Comparison of ENCODE assay signal across 8 mouse cellular contexts in genomic region chr11:86807001-86807477, GRCm38 (mm10). TPM values are rescaled to one million over a fixed set of nuclear protein-coding genes. Genes with fewer than 3 reads are reported as not detected.
DNase-seq lines count a peak whose midpoint lies in the region; ATAC-seq and TF ChIP-seq lines count a peak whose summit lies in the region.

No protein-coding gene starts in this region.

- TF ChIP-seq POLR2A in lung, adult 2 months (IDR thresholded peaks at IDR 0.05; ENCODE audit: borderline replicate concordance, extremely low read depth, low read depth, low read length), result no peak

- H3K4me3 ChIP-seq in brown adipose tissue, adult 24 weeks (ENCODE audit: insufficient read depth, low read depth, low read length), result peak overlapping the region; percentile 79
- peak overlapping the region; percentile 98 for H3K4me3 ChIP-seq in forebrain, embryonic 11.5 days (ENCODE audit: low read depth, low read length)
- peak overlapping the region; percentile 100 for H3K4me3 ChIP-seq in layer of hippocampus, adult 2 months
- H3K4me3 ChIP-seq in lung, adult 2 months (replicated peaks; ENCODE audit: extremely low read depth, low read depth, low read length), result peak overlapping the region; percentile 89
- peak overlapping the region; percentile 86 for H3K4me3 ChIP-seq in neural tube, embryonic 14.5 days (ENCODE audit: low read depth, low read length)

- H3K4me1 ChIP-seq in brown adipose tissue, adult 24 weeks (ENCODE audit: control insufficient read depth, insufficient read depth, insufficient read length, low read length), result no peaks in the 10 kb centered on the region
- H3K4me1 ChIP-seq in forebrain, embryonic 11.5 days (replicated peaks; ENCODE audit: control insufficient read depth, insufficient read depth, low read length), result peaks cover 2% of the 10 kb centered on the region; the same call in 1 of the 2 replicates
- H3K4me1 ChIP-seq in lung, adult 2 months (ENCODE audit: control insufficient read depth, insufficient read depth, low read length), result peaks cover 2% of the 10 kb centered on the region; the same call in 1 of the 2 replicates
- H3K4me1 ChIP-seq in neural tube, embryonic 14.5 days (ENCODE audit: control insufficient read depth, insufficient read depth, low read length), result peaks cover 9% of the 10 kb centered on the region

- no peaks in the 10 kb centered on the region for H3K9me3 ChIP-seq in forebrain, embryonic 11.5 days (ENCODE audit: control insufficient read depth, low read length)
- no peaks in the 10 kb centered on the region for H3K9me3 ChIP-seq in neural tube, embryonic 14.5 days (ENCODE audit: control insufficient read depth, low read length)

- peaks cover 3% of the 10 kb centered on the region; the same call in 1 of the 2 replicates for H3K36me3 ChIP-seq in forebrain, embryonic 11.5 days (ENCODE audit: control insufficient read depth, insufficient read depth, low read length)
- H3K36me3 ChIP-seq in neural tube, embryonic 14.5 days (ENCODE audit: control insufficient read depth, insufficient read depth, low read length), result peaks cover 13% of the 10 kb centered on the region; the same call in 1 of the 2 replicates

- peak overlapping the region; percentile 76 for H3K9ac ChIP-seq in forebrain, embryonic 11.5 days (ENCODE audit: low read length)
- peak overlapping the region; percentile 41 for H3K9ac ChIP-seq in neural tube, embryonic 14.5 days (replicated peaks; ENCODE audit: low read depth, low read length)

- peak; percentile 82 for ATAC-seq in forebrain, embryonic 11.5 days (replicated peaks; ENCODE audit: low FRiP score)
- peak; percentile 90 for ATAC-seq in neural tube, embryonic 14.5 days (ENCODE audit: low read depth)

- DNase-seq in MN1 (ENCODE audit: low spot score), result peak; percentile 74
- peak; percentile 81 for DNase-seq in forebrain, embryonic 11.5 days (ENCODE audit: low spot score)
- peak; percentile 40 for DNase-seq in heart, postnatal 4 days
- DNase-seq in layer of hippocampus, adult 2 months (ENCODE audit: low spot score in 2 of 2), result peak; percentile 74 to 83
- no peak for DNase-seq in lung, adult 2 months
- DNase-seq in thymus, postnatal 10 days (ENCODE audit: low spot score in 2 of 2), result peak; percentile 26 to 35

- WGBS in forebrain, embryonic 11.5 days, result under 1% methylated on average over 25 of the region's 25 CpGs
- 2% methylated on average over 25 of the region's 25 CpGs for WGBS in lung, adult 2 months
- 0% methylated on average over 25 of the region's 25 CpGs for WGBS in neural tube, embryonic 14.5 days

- H3K27ac ChIP-seq in brown adipose tissue, adult 24 weeks (replicated peaks; ENCODE audit: low read depth, low read length), result peak overlapping the region; percentile 57
- peak overlapping the region; percentile 85 for H3K27ac ChIP-seq in forebrain, embryonic 11.5 days (ENCODE audit: low read depth, low read length)
- peak overlapping the region; percentile 88 for H3K27ac ChIP-seq in layer of hippocampus, adult 2 months
- H3K27ac ChIP-seq in neural tube, embryonic 14.5 days (ENCODE audit: low read depth, low read length), result peak overlapping the region; percentile 75

- no peak for TF ChIP-seq CTCF in layer of hippocampus, adult 2 months (conservative IDR thresholded peaks at IDR 0.05)
- TF ChIP-seq CTCF in lung, adult 2 months (IDR thresholded peaks at IDR 0.05; ENCODE audit: insufficient read depth, low read length), result no peak

- peak overlapping the region; percentile 49 for H3K4me2 ChIP-seq in forebrain, embryonic 11.5 days (ENCODE audit: low read depth, low read length, severe bottlenecking)
- peak overlapping the region; percentile 60 for H3K4me2 ChIP-seq in neural tube, embryonic 14.5 days (ENCODE audit: low read depth, low read length)

- H3K27me3 ChIP-seq in forebrain, embryonic 11.5 days (ENCODE audit: control insufficient read depth, insufficient read depth, low read length), result no peaks in the 10 kb centered on the region
- H3K27me3 ChIP-seq in neural tube, embryonic 14.5 days (ENCODE audit: control insufficient read depth, insufficient read depth, low read length), result no peaks in the 10 kb centered on the region

RNA-seq across cellular contexts. Expression of gene Dhx40, which starts 0.5 kb away (rescaled TPM):
- polyA plus RNA-seq in brown adipose tissue, adult 24 weeks (2012; ENCODE audit: insufficient read depth, insufficient read length, missing spikeins), result 18.5 and 20.4 TPM in 2 replicates
- polyA plus RNA-seq in forebrain, embryonic 11.5 days (2014; fragmentation: Nextera tagmentation; extraction: Ambion mirVana), result 47.5 and 54.1 TPM in 2 replicates
- 10 to 100 TPM; 17.6 to 19.2 TPM for total RNA-seq in heart, postnatal 4 days (2021)
- total RNA-seq in layer of hippocampus, adult 2 months (2021), result 10 to 100 TPM; 26.6 to 31.7 TPM
- polyA plus RNA-seq in lung, adult 2 months (2012; rRNA removed), result 3.8 and 4.4 TPM in 2 replicates
- 19.3 and 21.9 TPM in 2 replicates for polyA plus RNA-seq in neural tube, embryonic 14.5 days (2014; fragmentation: Nextera tagmentation; extraction: Ambion mirVana)

RNA-seq across cellular contexts. Expression of gene Cltc, which starts 49.7 kb away (rescaled TPM):
- polyA plus RNA-seq in brown adipose tissue, adult 24 weeks (2012; ENCODE audit: insufficient read depth, insufficient read length, missing spikeins), result 106 and 155 TPM in 2 replicates
- polyA plus RNA-seq in forebrain, embryonic 11.5 days (2014; fragmentation: Nextera tagmentation; extraction: Ambion mirVana), result 170 and 176 TPM in 2 replicates
- total RNA-seq in heart, postnatal 4 days (2021), result 100 to 1,000 TPM; 266 to 273 TPM
- 100 to 1,000 TPM; 447 to 456 TPM for total RNA-seq in layer of hippocampus, adult 2 months (2021)
- 63.0 and 84.5 TPM in 2 replicates for polyA plus RNA-seq in lung, adult 2 months (2012; rRNA removed)
- polyA plus RNA-seq in neural tube, embryonic 14.5 days (2014; fragmentation: Nextera tagmentation; extraction: Ambion mirVana), result 208 and 258 TPM in 2 replicates
